Mouse (Mus musculus) monocyte, adult 5-6 weeks (primary cell): ENCODE measurements around the gene Igsf9b. TPM values are rescaled to one million over a fixed set of nuclear protein-coding genes. Genes with fewer than 3 reads are reported as not detected.

Experiments used
- ATAC-seq: fragments of 153-309, 156-312 bp; replicated peaks from 2 replicates; pipeline ENCODE4 v1.8.0; 2017; ENCODE audit warnings: mild to moderate bottlenecking; ENCODE audit not compliant: low TSS enrichment, insufficient number of reproducible peaks, severe bottlenecking, poor library complexity, low FRiP score
- total RNA-seq: library from RNA; stranded (forward); fragments of 200-1000, 200-491, 200-594 nt; gene quantifications from 3 replicates; pipeline ENCODE4 v1.2.3, GENCODE M21; 2017

The Igsf9b gene
- total RNA-seq, result 0.10 TPM in 1 of 3 replicates, not detected in the others

- no peak for ATAC-seq
These were observed at the start of gene Igsf9b for GRCm38 (mm10) chr9:27298411-27299285. TSS of gene Igsf9b (plus strand) at chr9:27299204.

GRCm38 (mm10) chr9:27252034-27252714 lies 46.8 kb upstream of the Igsf9b start:
- ATAC-seq, result no peak

- ATAC-seq, result no peak
These were observed 42.5 kb upstream of the Igsf9b start for GRCm38 (mm10) chr9:27256454-27256853.

- no peak for ATAC-seq
These were observed 38.5 kb upstream of the Igsf9b start for GRCm38 (mm10) chr9:27260378-27260947.

GRCm38 (mm10) chr9:27261905-27262304 lies 37.1 kb upstream of the Igsf9b start:
- no peak for ATAC-seq

GRCm38 (mm10) chr9:27265009-27265408 lies 34.0 kb upstream of the Igsf9b start:
- no peak for ATAC-seq

- no peak for ATAC-seq
These were observed 31.1 kb upstream of the Igsf9b start for GRCm38 (mm10) chr9:27267878-27268277.

- no peak for ATAC-seq
These were observed 30.5 kb upstream of the Igsf9b start for GRCm38 (mm10) chr9:27268493-27268892.

- no peak for ATAC-seq
These were observed 29.7 kb upstream of the Igsf9b start for GRCm38 (mm10) chr9:27269322-27269721.

GRCm38 (mm10) chr9:27269904-27270303 lies 29.1 kb upstream of the Igsf9b start:
- ATAC-seq, result no peak

- ATAC-seq, result no peak
These were observed 27.1 kb upstream of the Igsf9b start for GRCm38 (mm10) chr9:27271899-27272298.

GRCm38 (mm10) chr9:27272858-27273257 lies 26.1 kb upstream of the Igsf9b start:
- no peak for ATAC-seq

GRCm38 (mm10) chr9:27276282-27276839 lies 22.6 kb upstream of the Igsf9b start:
- ATAC-seq, result no peak

GRCm38 (mm10) chr9:27277401-27278087 lies 21.5 kb upstream of the Igsf9b start:
- ATAC-seq, result no peak

- ATAC-seq, result no peak
These were observed 20.0 kb upstream of the Igsf9b start for GRCm38 (mm10) chr9:27279041-27279440.

- ATAC-seq, result no peak
These were observed 18.0 kb upstream of the Igsf9b start for GRCm38 (mm10) chr9:27280976-27281375.

GRCm38 (mm10) chr9:27285719-27286249 lies 13.2 kb upstream of the Igsf9b start:
- no peak for ATAC-seq

- ATAC-seq, result no peak
These were observed 12.7 kb upstream of the Igsf9b start for GRCm38 (mm10) chr9:27286296-27286695.

- ATAC-seq, result no peak
These were observed 12.1 kb upstream of the Igsf9b start for GRCm38 (mm10) chr9:27286859-27287258.
